Mouse (Mus musculus) hindbrain, embryonic 10.5 days (tissue): Measurements from ENCODE around the gene Cks1b. TPM values are rescaled to one million over a fixed set of nuclear protein-coding genes. Genes with fewer than 3 reads are reported as not detected.
A peak's percentile ranks its signal among the peaks of the same experiment; 100 is the strongest.
"Not testable (repeated sequence)": the region's sequence is repeated elsewhere in the genome, so short reads cannot be mapped to it uniquely, and the experiment has no call there.

Experiments used
- DNase-seq: peaks from one replicate; pipeline ENCODE4 v3.0.0-alpha.2; 2017; ENCODE audit warnings: low spot score
- H3K27ac ChIP-seq: fragments of 300-500 bp; sonication (generic); 2 replicates; pipeline ENCODE4 v1.5.1; 2016; ENCODE audit warnings: mild to moderate bottlenecking, moderate library complexity
- H3K27me3 ChIP-seq: fragments of 300-500 bp; sonication (generic); 2 replicates; pipeline ENCODE4 v1.6.1; 2016; ENCODE audit warnings: mild to moderate bottlenecking; ENCODE audit not compliant: poor library complexity, insufficient read depth, severe bottlenecking
- H3K36me3 ChIP-seq: fragments of 300-500 bp; sonication (generic); 2 replicates; pipeline ENCODE4 v1.6.1; 2016; ENCODE audit warnings: mild to moderate bottlenecking, moderate library complexity
- H3K4me1 ChIP-seq: fragments of 300-500 bp; sonication (generic); replicated peaks from 2 replicates; pipeline ENCODE4 v1.6.1; 2016; ENCODE audit warnings: mild to moderate bottlenecking
- H3K4me3 ChIP-seq: fragments of 300-500 bp; sonication (generic); 2 replicates; pipeline ENCODE4 v1.5.1; 2016; ENCODE audit warnings: mild to moderate bottlenecking, moderate library complexity
- H3K9me3 ChIP-seq: fragments of 300-500 bp; sonication (generic); 2 replicates; pipeline ENCODE4 v1.6.1; 2016; ENCODE audit warnings: mild to moderate bottlenecking, moderate library complexity
- WGBS: fragments of 180-500 bp; shearing (Covaris S2); methylation state at CpG from one replicate; pipeline ENCODE4 v1.1.7; 2016; 5-methylcytosine and 5-hydroxymethylcytosine counted together
- polyA plus RNA-seq: library from polyadenylated mRNA; unstranded; fragments of >200 nt; fragmentation: Nextera tagmentation; extraction: Ambion mirVana; gene quantifications from 2 replicates; pipeline ENCODE4 v1.2.1, GENCODE M21; 2016

Cks1b gene
- polyA plus RNA-seq, 1 experiment from 2014 or later, result 535 TPM

DNA sequence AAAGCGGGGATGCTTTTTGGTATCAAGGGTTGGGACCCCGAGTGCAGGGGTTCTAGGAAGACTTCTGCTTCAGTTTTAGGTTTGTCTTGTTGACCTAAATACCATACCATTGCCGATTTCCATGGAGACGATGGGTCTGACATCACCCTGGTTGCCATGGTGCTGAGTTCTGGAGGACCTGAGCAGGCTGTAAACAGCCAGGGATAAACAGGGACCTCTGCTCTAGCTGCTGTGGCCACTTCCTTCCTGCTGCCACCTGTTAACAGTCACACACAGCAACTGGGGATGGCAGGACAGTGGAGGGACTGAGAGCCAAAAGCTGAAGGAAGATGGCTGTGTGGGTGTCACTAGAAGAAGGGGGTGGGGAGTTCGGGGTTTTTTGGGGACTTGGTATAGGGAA lies 19.1 kb upstream of the Cks1b start:
- peak overlapping the region; percentile 85 for H3K27ac ChIP-seq
- H3K4me1 ChIP-seq, result peaks cover 35% of the 10 kb centered on the region
- no peaks in the 10 kb centered on the region for H3K9me3 ChIP-seq
- H3K27me3 ChIP-seq, result no peaks in the 10 kb centered on the region
- H3K36me3 ChIP-seq, result peaks cover 45% of the 10 kb centered on the region
- peak overlapping the region; percentile 60 for H3K4me3 ChIP-seq
- peak; percentile 40 for DNase-seq
- WGBS, result 29% methylated on average over 5 of the region's 5 CpGs

GRCm38 (mm10) chr3:89436176-89437113 lies 18.3 kb upstream of the Cks1b start, which contains the start of gene Pbxip1:
TSS of gene Pbxip1 (plus strand) at chr3:89436706.
- peaks cover 38% of the 10 kb centered on the region for H3K4me1 ChIP-seq
- no peaks in the 10 kb centered on the region for H3K27me3 ChIP-seq
- peak within 1 kb of the TSS; percentile 60 for H3K4me3 ChIP-seq
- H3K36me3 ChIP-seq, result peaks cover 48% of the 10 kb centered on the region
- H3K9me3 ChIP-seq, result no peaks in the 10 kb centered on the region
- DNase-seq, result peak; percentile 88
- WGBS, result 4% methylated on average over 16 of the region's 16 CpGs
- H3K27ac ChIP-seq, result peak within 1 kb of the TSS; percentile 85

DNA sequence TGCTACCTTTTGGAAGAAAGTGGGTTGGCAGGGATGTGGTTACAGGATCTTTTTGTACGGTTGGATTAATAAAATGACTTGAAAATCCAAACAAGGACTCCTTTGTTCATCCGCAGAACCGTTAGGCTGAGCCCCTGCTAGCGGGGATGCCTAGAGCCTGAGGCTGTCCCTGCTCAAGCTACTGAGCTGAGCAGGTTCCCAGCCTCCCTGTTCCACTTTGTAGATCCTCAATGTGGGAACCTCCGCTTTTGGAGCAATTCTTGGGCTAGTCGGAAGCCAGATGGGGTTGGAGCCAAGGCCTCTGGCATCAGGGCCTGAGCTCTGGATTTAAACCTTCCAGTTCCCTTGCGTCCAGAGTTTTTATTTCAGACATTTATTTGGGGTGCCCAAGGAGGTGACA lies 16.9 kb upstream of the Cks1b start:
- Histone ChIP-seq H3K27ac (no peak overlapping the region), H3K4me3 (no peak overlapping the region), H3K4me1 (peaks cover 52% of the 10 kb centered on the region), H3K36me3 (peaks cover 35% of the 10 kb centered on the region), H3K9me3 (no peaks in the 10 kb centered on the region), H3K27me3 (no peaks in the 10 kb centered on the region)
- DNase-seq, result no peak
- 82% methylated on average over 7 of the region's 7 CpGs for WGBS

GRCm38 (mm10) chr3:89434532-89434931 lies 16.3 kb upstream of the Cks1b start:
- DNase-seq, result no peak
- Histone ChIP-seq H3K36me3 (peaks cover 33% of the 10 kb centered on the region), H3K27ac (no peak overlapping the region), H3K4me3 (no peak overlapping the region), H3K27me3 (no peaks in the 10 kb centered on the region), H3K9me3 (no peaks in the 10 kb centered on the region), H3K4me1 (peaks cover 57% of the 10 kb centered on the region)
- WGBS, result 81% methylated on average over 11 of the region's 11 CpGs

GRCm38 (mm10) chr3:89432606-89433005 lies 14.4 kb upstream of the Cks1b start:
- no peak for DNase-seq
- Histone ChIP-seq H3K36me3 (peaks cover 42% of the 10 kb centered on the region), H3K27ac (no peak overlapping the region), H3K4me3 (no peak overlapping the region), H3K4me1 (peaks cover 50% of the 10 kb centered on the region), H3K27me3 (no peaks in the 10 kb centered on the region), H3K9me3 (no peaks in the 10 kb centered on the region)
- 91% methylated on average over 8 of the region's 8 CpGs for WGBS

GRCm38 (mm10) chr3:89430171-89431159 lies 12.3 kb upstream of the Cks1b start, which contains the start of gene Pygo2:
TSS of gene Pygo2 (plus strand) at chr3:89430214.
- peak; percentile 95 for DNase-seq
- Histone ChIP-seq H3K4me3 (peak within 1 kb of the TSS; percentile 100), H3K27me3 (no peaks in the 10 kb centered on the region), H3K36me3 (peaks cover 64% of the 10 kb centered on the region), H3K4me1 (peaks cover 34% of the 10 kb centered on the region), H3K9me3 (no peaks in the 10 kb centered on the region), H3K27ac (peak within 1 kb of the TSS; percentile 96)
- WGBS, result 3% methylated on average over 68 of the region's 68 CpGs

DNA sequence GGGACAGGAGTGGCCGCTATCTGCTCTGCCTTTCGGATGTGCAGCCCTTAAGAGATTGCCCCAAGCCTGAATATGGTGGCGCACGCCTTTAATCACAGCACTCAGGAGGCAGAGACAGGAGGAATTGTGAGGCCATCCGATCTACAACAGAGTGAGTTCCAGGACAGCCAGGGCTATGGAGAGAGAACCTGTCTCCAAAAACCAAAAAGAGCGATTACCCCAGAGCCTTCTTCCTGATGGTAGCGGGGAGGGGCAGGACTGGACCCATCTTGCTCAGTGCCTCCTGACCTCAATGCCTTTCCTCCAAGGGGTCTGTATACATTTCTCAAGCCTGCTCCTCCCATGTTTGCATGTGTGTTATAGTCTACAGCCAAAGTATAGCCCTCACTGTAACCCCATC lies 10.8 kb upstream of the Cks1b start:
- peaks cover 66% of the 10 kb centered on the region for H3K36me3 ChIP-seq
- WGBS, result 92% methylated on average over 7 of the region's 7 CpGs
- DNase-seq, H3K4me3 ChIP-seq, H3K27me3 ChIP-seq, H3K9me3 ChIP-seq, H3K27ac ChIP-seq: not testable (repeated sequence)
- peaks cover 27% of the 10 kb centered on the region for H3K4me1 ChIP-seq

DNA sequence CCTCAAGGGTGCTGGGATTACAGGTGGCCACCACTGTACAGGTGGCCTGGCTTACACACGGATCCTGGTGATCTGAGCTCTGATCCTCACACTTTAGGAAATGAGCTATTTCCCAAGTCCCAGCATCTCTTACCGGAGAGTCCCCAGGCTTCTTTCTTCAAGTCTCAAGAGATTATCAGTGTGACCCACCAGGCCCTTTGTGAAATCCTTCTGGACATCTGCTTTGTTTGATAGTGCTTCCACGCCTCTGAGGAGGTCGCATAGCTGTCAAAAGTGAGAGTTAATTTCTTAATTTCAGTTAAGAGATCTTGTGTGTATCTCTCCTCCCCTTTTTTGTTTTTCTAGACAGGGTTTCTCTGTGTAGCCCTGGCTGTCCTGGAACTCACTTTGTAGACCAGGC lies 7.7 kb upstream of the Cks1b start:
- WGBS, result 91% methylated on average over 4 of the region's 4 CpGs
- Histone ChIP-seq H3K4me3 (no peak overlapping the region), H3K27ac (no peak overlapping the region), H3K9me3 (no peaks in the 10 kb centered on the region), H3K36me3 (peaks cover 57% of the 10 kb centered on the region), H3K27me3 (no peaks in the 10 kb centered on the region), H3K4me1 (peaks cover 41% of the 10 kb centered on the region)
- DNase-seq, result no peak

- H3K36me3 ChIP-seq, result peaks cover 57% of the 10 kb centered on the region
Observed at GRCm38 (mm10) chr3:89425141-89425525, 7.0 kb upstream of the Cks1b start.

DNA sequence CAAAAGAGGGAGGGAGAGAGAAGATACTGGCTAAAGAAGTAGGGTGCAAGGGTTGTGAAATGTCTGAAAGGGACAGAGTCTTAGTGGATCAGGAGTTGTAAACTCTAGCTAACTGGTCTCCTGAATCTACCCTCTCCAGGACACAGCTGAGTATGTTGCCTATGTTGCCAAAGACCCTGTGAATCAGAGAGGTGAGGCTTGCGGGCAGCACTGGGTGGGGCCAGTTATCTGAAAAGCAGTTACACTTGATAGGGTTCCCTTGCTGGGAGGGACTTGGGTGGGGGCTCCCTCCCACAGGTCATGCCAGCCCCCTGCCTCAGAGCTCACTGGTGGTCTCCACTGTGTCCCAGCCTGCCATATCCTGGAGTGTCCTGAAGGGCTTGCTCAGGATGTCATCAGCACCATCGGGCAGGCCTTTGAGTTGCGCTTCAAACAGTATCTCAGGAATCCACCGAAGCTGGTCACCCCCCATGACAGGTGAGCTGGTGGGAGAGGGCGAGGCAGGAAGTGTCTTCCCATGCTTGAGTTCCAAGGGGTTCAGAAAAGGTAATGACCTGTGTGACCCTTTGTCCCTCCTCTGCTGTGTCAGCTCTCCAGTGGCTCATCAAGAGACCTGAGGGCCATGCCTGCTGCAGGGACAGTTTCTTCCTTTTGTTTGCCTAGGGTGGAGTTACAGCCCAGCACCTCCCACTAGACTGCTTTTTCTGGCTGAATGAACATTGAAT lies 6.4 kb upstream of the Cks1b start:
- no peak for DNase-seq
- H3K4me3 ChIP-seq, result no peak overlapping the region
- peaks cover 40% of the 10 kb centered on the region for H3K4me1 ChIP-seq
- no peak overlapping the region for H3K27ac ChIP-seq
- H3K36me3 ChIP-seq, result peaks cover 57% of the 10 kb centered on the region
- H3K9me3 ChIP-seq, result no peaks in the 10 kb centered on the region
- no peaks in the 10 kb centered on the region for H3K27me3 ChIP-seq
- 88% methylated on average over 5 of the region's 5 CpGs for WGBS

More at GRCm38 (mm10) chr3:89425141-89425525, 7.0 kb upstream of the Cks1b start:
- H3K9me3 ChIP-seq, result no peaks in the 10 kb centered on the region
- no peaks in the 10 kb centered on the region for H3K27me3 ChIP-seq
- WGBS, result 87% methylated on average over 5 of the region's 5 CpGs
- H3K4me1 ChIP-seq, result peaks cover 40% of the 10 kb centered on the region
- no peak for DNase-seq
- no peak overlapping the region; the same call in 1 of the 2 replicates for H3K4me3 ChIP-seq
- no peak overlapping the region for H3K27ac ChIP-seq

DNA sequence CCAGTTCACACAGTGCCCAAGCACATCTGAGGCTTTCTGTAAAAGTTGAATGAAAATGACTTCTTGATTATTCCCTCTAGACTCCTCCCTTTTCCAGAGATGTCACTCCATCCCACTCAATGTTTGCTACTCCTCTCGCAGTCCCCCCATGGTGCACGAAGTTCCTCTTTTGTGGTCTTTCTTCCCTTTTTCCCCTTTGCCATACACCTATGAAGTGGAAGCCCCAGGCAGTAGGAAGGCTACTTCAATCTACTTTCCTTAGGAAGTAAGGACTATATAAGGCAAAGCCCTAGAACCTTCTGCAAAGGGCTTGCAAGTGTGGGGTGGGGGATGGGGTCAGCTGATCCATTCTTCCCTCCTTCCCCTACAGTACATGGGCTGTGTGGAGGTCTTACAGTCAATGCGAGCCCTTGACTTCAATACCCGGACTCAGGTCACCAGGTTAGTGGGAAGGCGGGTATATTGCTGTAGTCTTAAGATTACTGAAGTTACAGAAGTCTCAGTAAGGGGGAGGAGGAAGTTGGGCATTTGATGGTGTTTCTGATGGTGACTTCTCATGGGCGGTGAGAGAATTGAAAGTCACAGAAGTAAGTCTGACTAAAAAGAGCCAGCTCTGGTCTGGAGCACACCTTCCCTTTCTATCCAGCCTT lies 4.5 kb upstream of the Cks1b start:
- Histone ChIP-seq H3K9me3 (no peaks in the 10 kb centered on the region), H3K27me3 (no peaks in the 10 kb centered on the region), H3K4me1 (peaks cover 46% of the 10 kb centered on the region), H3K36me3 (peaks cover 48% of the 10 kb centered on the region), H3K27ac (peak overlapping the region; percentile 86), H3K4me3 (peak overlapping the region; percentile 54)
- DNase-seq, result no peak
- WGBS, result 71% methylated on average over 6 of the region's 6 CpGs
